Mouse (Mus musculus) brain, embryonic 14.5 days (tissue): ENCODE results near the gene Dnmt3a. TPM values are rescaled to one million over a fixed set of nuclear protein-coding genes. Genes with fewer than 3 reads are reported as not detected.

ENCODE experiments used
- DNase-seq: peaks from one replicate; pipeline ENCODE4 v3.0.0-alpha.2; 2011; ENCODE audit warnings: low read depth
- CTCF ChIP-seq: fragments of 200-500 bp; IDR thresholded peaks from 2 replicates; pipeline ENCODE4 v1.5.1; 2012; ENCODE audit warnings: inconsistent platforms, mild to moderate bottlenecking, moderate library complexity, borderline replicate concordance; ENCODE audit not compliant: insufficient read depth, insufficient read length; ENCODE audit errors: extremely low read depth
- POLR2A ChIP-seq: fragments of 200-500 bp; IDR thresholded peaks from 2 replicates; pipeline ENCODE4 v1.6.1; 2012; ENCODE audit warnings: mild to moderate bottlenecking, inconsistent platforms, borderline replicate concordance; ENCODE audit not compliant: poor library complexity, insufficient read depth, insufficient read length, severe bottlenecking; ENCODE audit errors: extremely low read depth
- polyA plus RNA-seq: library from polyadenylated mRNA; depleted of rRNA; stranded (reverse); fragments of >200 nt; gene quantifications from 2 replicates; pipeline ENCODE4 v1.2.3, GENCODE M21; 2012

The Dnmt3a gene
- polyA plus RNA-seq, 1 experiment, result 54.8 TPM

DNA sequence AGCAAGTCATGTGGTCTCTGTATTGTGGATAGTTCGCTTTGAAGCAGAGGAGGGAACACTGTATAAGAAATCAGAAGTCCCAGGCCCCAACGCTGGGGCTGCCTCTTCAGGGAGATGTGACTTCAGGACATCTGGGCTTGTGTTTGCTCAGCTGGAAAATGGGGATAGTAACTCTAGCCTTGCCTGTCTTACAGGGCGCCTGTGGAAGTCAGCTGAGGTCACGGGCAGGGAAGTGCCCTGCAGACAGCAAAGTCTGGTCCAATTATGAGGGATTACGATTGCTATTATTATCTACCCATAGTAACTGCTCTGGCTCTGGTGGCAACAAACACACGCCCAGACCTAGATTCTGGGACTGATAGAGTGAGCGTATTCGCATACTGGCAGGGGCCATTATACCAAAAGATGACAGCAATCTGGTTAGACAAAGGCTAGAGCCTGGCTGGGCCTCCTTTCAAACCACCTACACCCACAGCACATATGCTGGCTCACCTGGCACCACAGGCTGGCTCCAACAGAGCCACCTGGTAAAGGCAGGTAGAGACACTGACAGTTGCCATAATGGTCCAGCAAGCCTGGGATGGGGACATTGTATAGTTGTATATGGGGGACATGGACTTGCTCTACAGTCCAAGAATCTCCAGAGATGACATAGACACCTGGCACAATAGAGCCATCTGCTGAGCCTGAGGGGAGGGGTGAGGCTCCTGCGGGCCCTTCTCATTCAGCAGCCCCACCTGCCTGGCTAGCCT, 31.4 kb downstream of the Dnmt3a start:
- no peak for TF ChIP-seq POLR2A
- TF ChIP-seq CTCF, result no peak

DNA sequence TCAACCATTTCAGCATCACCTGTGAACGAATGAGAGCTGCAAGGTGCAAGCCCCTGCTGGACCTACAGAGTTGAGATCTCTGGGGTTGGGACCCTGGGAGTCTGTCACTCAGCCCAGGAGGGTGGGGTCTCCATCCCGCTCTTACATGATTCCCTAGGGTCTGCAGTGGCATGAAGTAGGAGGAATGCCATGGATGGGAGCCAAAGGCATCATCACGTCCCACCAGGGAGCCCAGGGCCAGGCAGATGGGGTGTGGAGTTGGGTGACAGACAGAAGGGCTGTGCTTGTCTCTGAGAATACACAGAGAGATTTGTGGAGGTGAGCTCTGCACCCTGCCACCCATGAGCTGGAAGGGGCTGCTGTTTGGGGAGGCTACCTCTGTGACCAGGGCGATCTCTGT, 32.2 kb downstream of the Dnmt3a start:
- TF ChIP-seq POLR2A, result no peak
- no peak for DNase-seq

More for the DNA sequence above, 31.4 kb downstream of the Dnmt3a start:
- DNase-seq, result no peak

DNA sequence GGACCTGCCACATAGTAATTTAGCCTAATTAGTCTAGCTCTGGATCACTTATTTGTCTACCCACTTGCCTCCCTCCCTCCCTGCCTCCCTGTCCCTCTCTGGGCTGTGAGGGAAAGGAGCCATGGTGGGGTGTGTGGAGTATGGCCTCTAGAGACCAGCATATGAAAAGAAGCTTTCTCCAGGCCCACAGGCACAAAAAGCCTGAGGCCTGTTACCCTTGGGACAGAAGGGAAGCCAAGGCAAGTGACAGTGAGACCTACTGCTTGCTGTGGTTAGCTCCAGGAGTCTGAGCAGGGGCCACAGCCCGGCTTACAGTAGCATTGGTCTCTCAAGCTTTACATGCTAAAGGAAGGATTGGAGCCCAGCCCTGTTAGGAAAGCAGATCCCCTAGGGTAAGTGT, 33.9 kb downstream of the Dnmt3a start:
- no peak for TF ChIP-seq POLR2A
- TF ChIP-seq CTCF, result no peak
- no peak for DNase-seq

DNA sequence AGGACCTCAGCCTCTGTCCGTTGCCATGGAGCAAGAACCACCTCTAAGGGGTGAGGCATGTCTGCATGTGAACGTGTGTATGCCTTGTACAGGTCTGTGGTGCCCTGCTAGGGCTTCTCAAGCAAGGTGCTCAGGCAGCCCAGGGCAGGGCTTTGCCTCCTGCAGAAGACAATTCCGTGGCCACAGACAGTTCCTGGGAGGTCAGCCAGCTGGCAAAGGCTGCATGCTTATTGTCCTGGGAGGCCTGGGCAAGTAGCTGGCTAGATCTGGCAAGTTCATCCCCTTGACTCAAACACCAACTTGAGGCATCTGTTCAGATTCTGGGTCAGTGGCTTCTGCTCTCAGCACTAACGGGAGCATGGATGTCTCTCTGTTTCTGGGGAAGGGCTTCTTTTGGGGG, 35.3 kb downstream of the Dnmt3a start:
- no peak for DNase-seq
- TF ChIP-seq CTCF (no peak), POLR2A (no peak)

DNA sequence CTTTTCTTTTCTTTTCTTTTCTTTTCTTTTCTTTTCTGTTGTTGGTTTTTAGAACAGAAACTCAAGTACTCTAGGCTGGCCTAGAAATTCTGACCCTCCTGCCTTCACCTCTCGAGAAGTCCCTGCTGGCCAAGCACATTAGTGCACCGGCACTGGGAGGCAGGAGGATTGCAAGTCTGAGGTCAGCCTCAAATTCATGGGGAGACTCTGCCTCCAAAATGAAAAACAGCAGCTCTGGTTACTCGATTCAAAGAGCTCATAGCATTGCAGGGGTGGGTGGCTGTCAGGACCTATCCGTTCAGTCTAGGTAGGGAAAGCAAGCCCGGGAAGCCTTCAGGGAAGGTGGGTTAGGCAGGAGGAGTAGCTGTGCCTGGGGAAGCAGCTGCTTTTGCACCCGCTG, 37.0 kb downstream of the Dnmt3a start:
- TF ChIP-seq CTCF, result peak; percentile 25; the same call in 1 of the 2 replicates
- no peak for TF ChIP-seq POLR2A
- no peak for DNase-seq

DNA sequence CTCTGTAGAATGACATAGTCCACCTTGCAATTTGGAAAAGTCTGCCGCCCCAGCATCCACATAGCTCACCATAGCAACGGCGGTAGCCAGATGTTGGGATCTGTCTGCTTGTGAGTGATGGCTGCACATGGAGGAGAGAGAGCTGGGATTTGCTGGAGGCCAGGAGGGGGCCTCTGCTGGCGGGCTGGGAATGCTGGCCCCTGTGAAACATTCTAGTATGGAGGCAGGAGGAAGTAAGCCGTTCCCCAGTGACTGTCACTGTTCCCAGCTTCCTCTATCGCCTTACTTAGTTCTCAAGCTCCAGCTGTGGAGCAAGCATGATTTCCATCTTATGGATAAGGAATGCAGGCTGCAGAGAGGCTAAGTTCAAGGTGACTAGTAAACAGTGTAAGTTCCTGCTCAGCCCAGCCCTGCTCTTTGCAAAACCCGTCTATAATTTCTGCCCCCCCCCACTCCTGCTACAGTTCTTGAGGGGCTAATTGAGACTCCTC, 37.6 kb downstream of the Dnmt3a start:
- TF ChIP-seq CTCF (0 out of 2 replicates have a peak, but pooled peaks have one; percentile 0), POLR2A (no peak)
- peak; percentile 50 for DNase-seq

DNA sequence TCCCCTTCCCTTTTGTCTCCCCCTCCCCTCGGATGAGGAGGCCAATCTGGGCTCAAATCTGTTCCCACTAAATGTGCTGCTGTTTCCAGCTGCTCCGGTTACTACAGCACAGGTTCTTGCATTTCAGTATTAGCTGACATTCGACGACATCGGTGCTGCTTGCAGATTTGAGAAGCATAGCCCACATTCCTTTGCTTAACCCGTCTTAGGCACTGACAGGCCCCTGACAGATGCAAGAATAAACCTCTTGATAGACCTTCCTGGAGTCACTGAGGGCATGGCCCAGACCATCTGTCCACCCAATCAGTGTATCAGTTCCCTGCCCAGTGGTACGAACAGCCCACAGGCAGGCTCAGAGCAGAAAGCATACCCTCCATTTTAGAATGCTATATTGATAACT, 38.1 kb downstream of the Dnmt3a start:
- no peak for TF ChIP-seq POLR2A
- no peak for TF ChIP-seq CTCF
- no peak for DNase-seq

DNA sequence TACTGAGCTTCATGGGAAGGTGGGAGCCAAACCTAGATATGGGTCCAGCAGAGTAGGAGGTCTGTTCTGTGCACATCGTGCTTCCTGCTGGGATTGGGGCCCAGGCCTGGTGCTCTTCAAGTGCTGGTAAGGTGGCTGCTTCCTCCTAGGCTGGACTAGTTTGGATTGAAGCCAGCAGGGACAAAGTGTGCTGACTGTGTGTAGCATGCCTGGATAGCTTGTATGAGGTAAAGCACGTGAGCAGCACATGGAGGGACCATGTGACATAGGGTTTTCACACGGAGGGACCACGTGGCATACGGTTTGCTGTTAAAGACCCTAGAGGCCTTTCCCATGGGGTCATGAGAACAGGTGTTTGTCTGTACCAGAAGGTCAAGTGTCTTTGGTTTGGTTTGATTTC, 38.5 kb downstream of the Dnmt3a start:
- no peak for DNase-seq
- no peak for TF ChIP-seq POLR2A
- no peak for TF ChIP-seq CTCF

DNA sequence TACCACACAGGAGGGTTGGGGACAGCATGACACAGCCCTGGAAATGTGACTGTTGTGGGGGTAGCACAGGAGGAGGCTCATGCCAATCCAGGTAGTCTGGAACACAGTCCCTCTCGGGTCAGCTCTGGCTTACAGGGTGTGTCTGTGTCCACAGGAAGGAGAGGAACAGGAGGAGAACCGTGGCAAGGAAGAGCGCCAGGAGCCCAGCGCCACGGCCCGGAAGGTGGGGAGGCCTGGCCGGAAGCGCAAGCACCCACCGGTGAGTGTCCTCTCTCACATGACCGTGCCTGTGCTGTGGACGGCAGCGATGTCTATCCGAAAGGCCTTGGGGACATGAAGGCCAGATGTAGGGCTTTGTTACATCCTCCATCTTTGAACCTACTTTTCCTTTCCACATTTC, 43.7 kb downstream of the Dnmt3a start:
- TF ChIP-seq CTCF, result no peak
- no peak for TF ChIP-seq POLR2A

DNA sequence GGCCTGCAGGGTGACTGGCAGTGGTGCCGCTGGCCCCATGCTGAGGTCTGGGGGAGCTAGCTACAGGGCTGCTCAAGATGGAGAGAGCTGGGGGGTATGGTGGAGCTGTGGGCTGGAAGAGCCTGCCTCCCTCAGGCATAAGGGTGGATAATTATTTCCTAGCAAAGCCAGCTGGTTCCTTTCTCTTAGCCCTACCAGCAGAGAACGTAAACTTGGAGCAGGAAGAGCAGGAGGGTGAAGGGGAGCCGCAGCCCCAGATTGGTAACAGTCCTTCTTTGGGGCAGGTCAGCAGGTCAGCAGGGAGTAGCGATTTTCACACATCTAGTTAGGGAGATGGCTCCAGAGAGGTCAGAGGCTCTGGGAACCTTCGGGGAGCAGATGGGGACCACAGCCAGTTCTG, 44.4 kb downstream of the Dnmt3a start:
- TF ChIP-seq POLR2A (no peak), CTCF (no peak)
- peak; percentile 13 for DNase-seq

More for the DNA sequence above, 43.7 kb downstream of the Dnmt3a start:
- no peak for DNase-seq

DNA sequence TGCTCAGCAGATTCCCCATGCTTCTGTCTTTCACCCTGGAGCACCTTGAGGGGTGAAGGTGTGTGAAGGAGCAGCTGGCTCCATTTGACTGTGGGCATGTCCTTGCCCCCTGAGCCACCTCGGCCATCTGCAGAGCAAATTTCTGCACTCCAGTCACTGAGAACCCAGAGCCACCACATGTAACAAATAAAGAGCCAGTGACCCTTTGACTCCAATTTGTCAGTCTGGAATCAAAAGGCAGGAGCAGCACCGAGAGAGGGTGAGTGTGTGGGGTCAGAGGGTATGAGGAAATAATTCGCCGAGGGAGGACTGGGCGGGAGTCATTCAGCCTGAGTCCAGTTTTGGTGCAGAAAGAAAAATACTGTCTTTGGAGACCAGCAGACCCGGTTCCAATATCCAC, 44.9 kb downstream of the Dnmt3a start:
- DNase-seq, result no peak
- TF ChIP-seq POLR2A, result no peak
- TF ChIP-seq CTCF, result no peak

DNA sequence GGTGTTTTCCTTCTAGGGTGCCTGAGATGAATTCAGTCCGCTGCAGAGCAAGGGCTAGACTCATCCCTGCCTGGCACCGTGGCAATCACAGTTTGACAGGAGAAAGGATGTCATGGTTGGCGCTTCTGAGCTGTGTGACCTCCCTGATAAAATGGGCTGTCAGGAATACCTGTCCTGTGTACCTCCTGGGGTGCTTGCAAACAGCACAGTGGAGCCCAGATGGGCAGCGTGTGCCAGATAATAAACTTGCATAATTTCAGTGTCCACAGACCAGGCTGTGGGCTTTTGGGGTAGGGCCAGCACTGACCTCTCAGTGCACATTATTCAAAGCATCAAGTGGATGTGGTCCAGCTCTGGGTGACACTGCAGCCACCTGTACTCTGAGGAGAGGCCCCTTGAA, 45.4 kb downstream of the Dnmt3a start:
- no peak for DNase-seq
- no peak for TF ChIP-seq CTCF
- no peak for TF ChIP-seq POLR2A
